Mouse (Mus musculus) urinary bladder, postnatal 25 days (tissue): Measurements from ENCODE around the gene Rnasel.

Source experiments
- DNase-seq: peaks from one replicate; pipeline ENCODE4 v3.0.0; 2022; ENCODE audit warnings: low spot score

Gene Rnasel

GRCm38 (mm10) chr1:153749211-153749801, at the start of gene Rnasel:
TSS of gene Rnasel (plus strand) at chr1:153749426.
- peak; percentile 62 for DNase-seq

- DNase-seq = no peak
Measured at GRCm38 (mm10) chr1:153700448-153701063, 48.7 kb upstream of the Rnasel start.

DNA sequence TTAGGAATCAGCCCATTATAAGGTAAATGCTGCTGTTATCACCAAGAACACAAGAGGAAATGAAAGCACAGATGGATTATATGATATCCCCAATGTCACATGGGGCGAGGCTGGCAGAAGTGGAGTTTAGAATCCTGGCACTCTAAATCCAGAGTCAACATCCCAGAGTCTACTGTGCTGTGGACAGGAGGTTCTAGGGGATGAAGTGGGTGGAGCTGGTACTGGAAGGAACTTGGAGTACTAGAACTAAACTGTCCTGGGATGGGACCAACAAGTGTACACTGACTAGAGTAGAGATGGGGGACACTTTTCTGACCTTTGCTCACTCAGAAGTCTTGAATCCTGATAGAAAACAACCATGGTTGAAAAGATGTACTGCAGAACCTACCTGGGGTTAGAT, 47.8 kb upstream of the Rnasel start:
- DNase-seq = no peak

DNA sequence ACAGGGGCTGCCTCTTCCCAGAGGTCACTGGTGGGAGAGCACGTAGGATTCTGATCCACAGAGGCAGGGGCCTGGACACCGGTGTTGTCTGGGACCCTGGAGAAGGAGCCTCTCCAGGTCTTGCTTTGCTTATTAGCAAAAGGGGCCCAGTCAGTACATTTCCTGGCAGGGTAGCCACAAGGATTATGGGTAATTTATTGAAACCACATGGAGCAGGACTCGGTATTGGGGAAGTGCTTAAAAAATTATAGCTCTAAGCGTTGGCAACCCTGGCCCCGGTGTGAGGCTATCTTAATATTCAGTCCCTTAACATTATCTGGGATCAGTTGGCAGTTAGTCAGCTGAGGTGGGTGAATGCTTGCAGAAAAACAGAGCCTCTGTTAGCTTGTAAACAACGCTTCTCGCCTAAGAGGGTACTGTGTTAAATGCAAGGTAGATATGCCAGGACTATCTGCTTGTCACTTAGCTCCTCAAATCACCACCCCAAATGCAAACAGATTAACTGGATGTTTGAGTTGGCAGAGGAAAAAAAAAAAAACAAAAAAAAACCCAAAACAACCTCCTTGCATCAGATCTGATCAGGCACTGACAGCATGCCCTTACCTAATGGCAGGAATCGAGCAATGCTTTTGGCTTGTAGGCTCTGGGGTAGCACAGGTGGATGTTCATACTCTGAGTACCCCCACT, 46.9 kb upstream of the Rnasel start:
- DNase-seq = no peak

DNA sequence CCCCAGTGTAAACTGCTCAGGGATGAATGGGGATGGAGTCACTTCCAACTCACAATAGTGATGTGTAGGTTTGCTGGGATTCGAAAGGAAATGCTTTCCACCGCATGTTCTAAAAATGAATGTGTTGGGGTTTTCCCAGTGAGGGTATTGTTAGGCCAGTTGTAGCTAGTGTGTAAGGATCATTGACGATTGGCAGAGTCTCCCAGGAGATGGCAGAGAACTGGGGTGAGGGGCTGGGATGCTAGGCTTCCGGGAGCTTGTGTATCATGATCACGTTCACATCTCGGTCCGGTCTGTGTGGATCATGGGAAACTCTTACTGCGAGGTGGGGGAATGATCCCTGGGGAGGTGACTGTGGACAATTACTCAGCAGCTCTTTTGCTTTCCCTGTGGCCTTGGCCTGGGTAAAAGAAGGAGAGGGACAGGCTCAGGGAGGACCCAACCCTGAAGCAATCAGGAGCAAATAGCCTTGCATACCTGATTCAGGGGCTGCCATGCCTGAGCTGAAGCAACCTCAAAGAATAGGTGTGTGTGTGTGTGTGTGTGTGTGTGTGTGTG, 46.3 kb upstream of the Rnasel start:
- no peak for DNase-seq

GRCm38 (mm10) chr1:153703445-153703991, 45.7 kb upstream of the Rnasel start:
- no peak for DNase-seq

- DNase-seq = no peak
Measured at GRCm38 (mm10) chr1:153704174-153704573, 45.1 kb upstream of the Rnasel start.

DNA sequence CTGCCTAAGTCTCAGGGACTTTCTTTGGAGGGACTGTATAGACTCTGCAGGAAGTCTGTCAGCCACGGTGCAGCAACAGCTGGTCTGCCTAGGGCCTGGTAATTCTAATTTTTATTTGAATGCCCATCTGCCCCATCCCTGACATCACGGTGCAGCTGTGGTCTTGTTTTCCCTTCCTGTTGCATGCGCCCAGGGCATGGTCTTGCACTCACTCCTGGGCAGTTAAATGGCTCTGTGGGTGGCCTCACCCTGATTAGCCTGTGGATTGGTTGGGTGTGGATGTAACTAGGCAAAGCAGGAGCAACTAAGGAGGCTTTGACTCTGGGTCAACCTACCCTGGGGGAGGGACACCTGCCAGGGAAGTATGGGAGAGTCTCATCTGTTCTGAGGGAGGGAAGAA, 44.2 kb upstream of the Rnasel start:
- DNase-seq = no peak

DNA sequence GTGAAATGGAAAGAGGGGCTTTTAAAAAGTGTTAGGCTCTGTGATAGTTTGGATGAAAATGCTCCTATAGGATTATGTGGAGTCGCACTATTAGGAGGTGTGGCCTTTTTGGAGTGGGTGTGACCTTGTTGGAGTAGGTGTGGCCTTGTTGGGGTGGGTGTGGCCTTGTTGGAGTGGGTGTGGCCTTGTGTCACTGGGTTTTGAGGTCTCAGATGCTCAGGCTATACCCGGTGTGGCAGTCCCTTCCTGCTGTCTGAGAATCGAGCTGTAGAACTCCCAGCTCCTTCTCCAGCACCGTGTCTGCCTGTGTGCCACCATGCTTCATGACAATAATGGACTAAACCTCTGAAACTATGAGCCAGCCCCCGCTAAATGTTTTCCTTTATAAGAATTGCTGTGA, 40.6 kb upstream of the Rnasel start:
- no peak for DNase-seq

- DNase-seq = no peak
Measured at GRCm38 (mm10) chr1:153709451-153709850, 39.8 kb upstream of the Rnasel start.

DNA sequence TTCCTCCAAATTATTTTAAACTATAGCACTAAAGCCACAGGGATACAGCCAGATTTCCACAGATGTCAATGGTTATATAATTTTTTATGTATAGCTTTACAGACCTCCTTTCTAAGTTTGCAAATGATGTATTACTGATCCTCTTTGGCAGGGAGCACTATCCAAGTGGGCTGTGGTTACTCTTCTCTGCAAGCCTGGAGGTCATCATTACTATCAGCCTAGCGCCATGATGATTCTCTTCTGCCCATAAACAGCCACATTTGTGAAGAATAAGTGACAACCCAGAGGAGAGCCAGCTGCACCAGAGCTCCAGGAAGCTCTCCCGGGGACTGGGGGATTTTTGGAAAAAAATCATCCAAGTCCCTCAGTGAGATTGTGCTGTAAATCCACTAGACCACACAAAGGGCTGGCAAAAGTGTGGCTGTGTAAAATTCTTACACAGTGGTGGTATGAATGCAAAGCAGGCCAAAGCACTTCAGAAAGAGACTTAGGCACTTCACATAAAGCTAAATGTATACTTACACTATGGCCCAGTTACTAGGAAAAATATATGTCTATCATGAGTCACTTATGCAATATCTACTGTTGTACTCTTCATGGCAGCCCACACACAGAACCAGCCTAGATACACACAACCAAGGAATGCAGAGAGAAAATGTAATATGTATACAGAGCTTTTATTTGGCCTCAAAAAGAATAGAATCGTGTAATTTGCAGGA, 37.5 kb upstream of the Rnasel start:
- no peak for DNase-seq

DNA sequence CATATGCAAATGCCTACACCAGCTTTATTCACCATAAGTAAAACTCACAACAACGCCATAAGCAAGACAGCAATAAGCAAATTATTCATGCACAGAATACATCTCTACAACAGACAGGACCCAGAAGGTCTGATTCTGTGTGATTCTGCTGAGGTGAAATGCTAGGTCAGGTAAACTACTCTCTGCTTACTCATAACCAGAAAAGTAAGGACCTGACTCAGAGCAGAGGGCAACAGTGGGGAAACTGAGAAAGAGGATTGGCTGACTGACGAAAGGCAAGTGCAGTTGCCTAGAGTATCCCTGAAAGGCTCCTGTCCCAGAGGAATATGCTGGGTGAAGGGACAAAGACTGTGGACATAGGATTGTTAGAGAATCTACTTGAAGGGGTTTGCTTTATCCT, 36.6 kb upstream of the Rnasel start:
- no peak for DNase-seq

GRCm38 (mm10) chr1:153717990-153718389, 31.2 kb upstream of the Rnasel start:
- DNase-seq = no peak

DNA sequence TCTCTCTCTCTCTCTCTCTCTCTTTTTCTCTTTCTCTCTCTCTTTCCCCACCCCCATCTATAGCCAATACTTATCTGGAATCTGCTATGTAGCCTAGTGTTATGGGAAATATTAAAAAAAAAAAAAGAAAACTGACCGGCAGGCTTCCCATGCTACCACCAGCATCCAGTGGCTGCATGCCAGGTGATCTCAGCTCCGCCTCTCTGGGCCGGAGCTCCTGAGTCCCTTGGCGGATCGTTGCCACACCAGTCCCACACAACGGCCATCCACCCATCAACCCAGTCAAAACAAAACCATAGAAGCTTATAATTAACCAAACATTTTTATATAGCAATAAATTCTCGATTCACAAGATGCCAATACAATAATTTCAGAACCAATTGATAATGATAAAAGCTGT, 28.3 kb upstream of the Rnasel start:
- DNase-seq = no peak

DNA sequence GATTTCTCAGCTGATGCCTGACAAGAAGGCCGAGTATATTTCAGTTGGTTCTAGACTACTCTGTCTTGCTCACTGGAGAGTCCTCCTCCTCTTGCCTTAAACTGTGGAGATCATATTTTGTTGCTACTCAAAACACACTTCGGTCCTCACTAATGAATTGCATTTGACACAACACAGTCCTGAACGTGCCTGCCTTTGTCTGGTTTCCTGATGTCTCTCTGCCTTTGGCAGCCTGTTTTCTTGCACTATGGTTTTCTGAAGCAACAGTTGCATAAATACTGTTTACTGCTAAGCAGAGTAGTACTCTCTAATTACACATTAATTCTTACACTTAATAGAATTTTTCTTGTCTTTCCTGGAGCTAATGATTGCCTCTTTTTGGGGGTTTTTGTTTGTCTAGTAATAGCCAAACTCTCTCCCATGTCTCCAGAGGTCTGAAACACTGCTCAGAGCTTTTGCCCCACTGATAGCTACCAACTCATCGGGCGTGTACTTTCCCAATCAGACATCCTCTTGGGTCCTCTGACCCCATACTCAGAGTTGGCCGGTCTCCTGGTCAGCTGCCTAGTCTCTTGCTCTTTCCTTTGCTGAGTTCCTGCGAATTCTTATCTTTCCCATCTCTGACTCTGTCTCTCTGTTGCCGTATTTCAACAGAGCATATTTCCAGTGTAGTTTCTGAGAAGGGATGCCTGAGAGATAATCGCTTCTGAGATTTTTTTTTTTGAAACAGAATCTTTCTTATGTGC, 27.5 kb upstream of the Rnasel start:
- no peak for DNase-seq

DNA sequence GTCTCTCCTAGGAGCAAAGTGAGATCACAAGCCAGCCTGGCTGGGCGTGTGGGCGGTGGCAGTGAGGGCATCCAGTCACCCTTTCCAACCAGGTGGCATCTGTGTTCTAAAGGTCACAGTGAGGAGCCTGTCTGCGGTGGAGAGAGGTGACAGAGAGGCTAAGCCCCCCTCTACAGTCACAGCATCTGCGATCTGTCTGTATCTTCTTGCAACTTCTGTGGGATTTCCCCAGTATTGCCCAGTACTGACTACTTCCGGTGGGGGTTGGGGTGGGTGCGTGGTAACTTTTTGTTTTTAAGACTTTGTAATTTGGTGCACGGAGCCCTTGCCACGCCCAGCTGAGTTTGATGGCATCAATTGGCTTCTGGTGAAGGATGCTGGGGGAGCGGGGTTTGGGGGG, 25.8 kb upstream of the Rnasel start:
- no peak for DNase-seq

GRCm38 (mm10) chr1:153726636-153727035, 22.6 kb upstream of the Rnasel start:
- DNase-seq = no peak

DNA sequence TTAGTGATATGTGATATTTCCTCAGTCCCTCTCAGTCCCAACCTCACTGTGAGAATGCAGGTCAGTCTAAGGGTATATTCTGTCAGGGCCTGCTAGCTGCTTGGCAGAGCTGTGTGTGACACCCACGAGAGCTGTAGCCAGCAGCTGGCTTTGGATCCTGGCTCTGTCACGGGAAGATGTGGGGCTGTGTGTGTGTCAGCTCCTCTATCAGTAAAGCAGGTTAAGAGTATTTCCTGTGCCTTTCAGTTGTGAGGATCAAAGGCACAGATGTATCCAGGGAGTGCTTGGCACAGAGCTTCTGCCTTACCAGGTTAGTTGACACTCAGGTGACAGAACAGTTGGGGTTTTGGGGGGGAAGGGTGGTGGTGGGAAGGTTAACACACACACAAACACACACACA, 19.4 kb upstream of the Rnasel start:
- no peak for DNase-seq

- no peak for DNase-seq
Measured at GRCm38 (mm10) chr1:153730671-153731070, 18.6 kb upstream of the Rnasel start.

GRCm38 (mm10) chr1:153733181-153733580, 16.0 kb upstream of the Rnasel start:
- DNase-seq = no peak

DNA sequence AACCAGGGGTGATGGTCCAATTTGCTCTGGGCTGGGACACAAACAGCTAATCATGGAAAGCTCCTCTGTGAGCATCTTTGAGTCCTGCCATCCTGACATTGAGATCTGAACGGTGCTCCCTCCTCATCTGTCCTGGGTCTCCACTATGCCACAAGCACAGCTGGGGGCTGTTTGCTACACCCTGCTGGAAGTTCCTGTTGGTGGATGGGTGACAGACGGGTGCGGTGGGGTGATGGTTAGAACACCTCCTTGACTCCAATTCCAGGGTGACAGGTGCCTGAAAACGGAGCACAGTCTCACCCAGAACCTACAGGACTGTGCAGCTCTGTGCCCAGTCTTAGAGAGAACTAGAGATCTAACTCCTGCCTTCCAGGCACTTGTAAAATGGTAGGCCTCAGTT, 14.4 kb upstream of the Rnasel start:
- no peak for DNase-seq

DNA sequence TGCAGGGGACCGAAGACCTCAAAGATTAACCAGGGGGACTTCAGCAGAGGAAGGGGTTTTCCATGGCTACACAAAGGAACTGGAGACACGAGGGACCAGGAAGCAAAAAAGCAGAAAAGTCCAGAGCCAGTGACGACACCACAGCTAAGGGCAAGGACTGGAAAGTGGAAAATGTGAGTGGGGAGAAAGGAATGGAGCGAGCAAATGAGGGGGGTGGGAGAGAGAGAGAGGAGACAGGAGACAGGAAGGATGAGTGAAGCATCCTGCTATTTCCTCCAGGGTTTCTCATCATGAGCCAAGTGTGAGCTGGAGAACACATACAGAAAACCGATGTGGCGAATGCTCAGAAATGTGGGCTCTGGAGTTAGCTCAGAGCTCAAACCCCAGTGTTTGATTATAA, 13.1 kb upstream of the Rnasel start:
- DNase-seq = no peak
